Mouse (Mus musculus) cerebellum, postnatal 10 days (tissue): Measurements from ENCODE around the gene Arl6.

Source experiments
- DNase-seq, 2 experiments: peaks; one replicate each; pipeline ENCODE4 v3.0.0; 2021; ENCODE audit warnings: mixed read lengths in 2 of 2

Gene Arl6

DNA sequence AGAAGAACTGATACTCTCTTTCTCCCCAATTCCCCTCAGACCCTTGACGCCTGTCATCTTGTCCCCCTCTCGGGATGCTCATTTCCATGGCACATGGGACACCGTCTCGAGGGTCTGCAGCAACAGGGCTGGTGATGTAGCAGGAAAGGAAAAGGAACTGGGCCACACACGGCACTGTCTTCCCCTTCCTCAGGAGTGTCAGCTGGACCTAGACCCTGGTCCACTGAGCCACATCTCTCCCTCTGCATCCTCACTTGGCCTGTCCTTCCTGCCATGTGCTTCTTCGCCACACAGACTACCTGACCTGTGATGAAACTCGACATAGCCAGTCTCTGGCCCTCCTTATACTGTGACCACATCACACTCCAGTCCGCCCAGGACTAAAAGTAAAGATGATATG, 52.3 kb downstream of the Arl6 start:
- no peak for DNase-seq

DNA sequence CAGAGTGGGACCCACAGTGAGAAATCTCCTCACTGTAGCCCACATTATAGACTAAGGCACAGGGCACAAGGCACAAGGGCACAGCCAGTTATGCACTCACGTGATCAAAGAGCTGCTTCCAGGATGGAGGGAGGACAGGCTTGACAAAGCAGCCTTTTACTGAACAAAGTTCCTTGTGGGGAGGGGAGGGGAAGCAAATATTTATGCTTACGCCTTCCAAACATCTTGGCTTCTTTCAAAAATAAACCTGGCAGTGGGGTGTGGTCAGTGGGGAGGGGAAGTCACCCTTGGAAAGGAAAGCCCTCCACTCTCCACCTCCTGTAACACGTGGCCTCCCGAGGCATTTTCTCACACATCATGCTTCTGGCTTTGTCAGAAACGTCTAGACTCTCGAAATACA, 52.9 kb downstream of the Arl6 start:
- no peak for DNase-seq

DNA sequence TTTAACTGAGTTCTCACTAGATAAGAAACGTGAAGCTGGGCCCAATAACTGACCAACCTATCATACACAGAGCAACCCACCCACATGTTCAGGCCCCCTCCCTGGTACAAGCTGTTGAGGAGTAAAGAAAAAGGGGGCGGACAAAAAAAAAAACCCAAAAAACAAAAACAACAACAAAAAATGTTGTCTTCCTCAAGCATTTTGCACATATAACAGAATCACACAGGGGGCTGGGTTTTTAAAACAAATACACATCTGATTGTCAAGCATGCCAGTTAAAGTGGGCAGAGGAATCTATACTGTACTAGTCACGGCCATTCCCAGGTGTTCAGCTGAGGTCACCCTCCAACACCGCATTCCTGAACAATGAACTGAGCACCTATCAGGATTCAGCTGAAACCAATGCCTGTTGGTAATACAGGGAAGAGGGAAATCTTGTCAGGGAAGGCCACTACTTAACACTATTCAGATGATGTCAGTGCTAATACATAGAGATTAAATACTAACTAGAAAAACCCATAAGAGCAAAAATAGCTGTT, 53.4 kb downstream of the Arl6 start:
- no peak for DNase-seq

DNA sequence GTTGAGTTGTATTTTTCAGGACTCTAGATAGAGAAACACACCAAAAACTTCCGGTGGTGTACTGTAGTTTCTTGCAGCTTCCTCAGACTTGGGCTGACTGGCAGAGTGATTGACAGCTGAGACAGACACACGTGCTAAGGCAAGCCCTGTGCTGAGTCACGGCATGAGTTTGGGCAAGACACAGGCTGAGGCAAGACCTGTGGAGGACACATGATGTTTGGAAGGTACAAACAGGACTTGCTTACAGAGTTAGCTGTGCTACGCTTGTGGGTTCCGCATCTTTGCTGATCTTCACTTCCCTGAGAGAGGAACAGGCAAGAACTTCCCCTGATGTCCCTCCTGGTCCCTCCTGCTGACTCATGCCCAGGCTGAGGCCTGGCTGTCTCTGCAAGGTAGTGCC, 55.7 kb downstream of the Arl6 start:
- DNase-seq, result no peak

DNA sequence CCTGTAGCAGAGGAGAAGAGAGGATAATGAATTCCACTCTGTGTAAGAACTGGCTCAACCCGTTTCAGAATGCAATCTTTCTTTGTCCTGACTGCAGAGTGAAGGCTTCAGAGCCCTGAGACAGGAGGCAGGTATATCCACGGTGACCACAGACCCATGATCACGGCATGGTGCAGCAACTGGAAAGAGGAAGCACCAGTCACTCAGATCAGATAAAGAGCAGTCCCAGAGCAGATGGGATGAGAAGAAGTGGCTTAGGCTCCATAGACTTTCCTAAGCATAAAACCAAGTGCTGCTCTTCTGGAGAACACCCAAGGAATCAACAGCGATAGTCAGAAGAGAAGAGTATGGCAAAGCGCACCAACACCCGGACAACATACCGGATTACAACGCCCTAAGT, 60.0 kb downstream of the Arl6 start:
- no peak for DNase-seq

DNA sequence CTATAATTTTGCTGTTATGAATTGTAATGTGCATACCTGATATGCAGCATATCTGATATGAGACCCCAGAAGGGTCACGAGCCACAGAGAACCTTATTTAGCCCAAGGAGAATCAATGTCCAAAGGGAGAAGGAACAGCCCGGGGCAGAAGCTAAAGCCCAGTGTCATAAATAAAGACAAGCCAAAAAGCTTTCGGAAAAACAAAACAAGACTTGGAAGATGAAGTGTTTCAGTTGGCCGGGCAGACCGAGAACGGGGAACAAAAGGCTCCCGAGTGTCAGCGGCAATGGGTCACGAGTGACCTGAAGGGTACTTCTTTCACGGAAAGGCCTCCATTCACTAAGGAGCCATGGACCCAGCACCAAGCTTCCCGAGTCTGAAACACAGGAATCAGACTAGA, 65.2 kb downstream of the Arl6 start:
- no peak for DNase-seq

DNA sequence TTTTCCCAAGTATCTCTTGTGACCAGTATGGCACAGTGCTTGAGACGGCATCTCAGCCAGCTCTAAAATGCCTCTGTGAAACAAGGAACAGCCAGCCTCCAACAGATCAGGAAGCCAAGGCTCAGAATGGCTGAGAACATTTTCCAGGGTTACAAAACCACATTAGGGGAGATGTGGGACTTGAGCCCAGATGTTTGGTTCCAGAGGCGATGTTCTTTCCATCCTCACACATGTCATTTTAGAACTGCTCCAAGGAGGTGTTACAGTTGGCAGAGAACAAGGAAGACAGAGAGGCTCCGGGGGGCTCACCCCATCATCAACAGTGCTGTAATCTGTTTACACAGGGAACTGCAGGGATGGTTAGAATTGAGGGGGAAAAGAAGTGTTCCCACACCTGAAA, 66.5 kb downstream of the Arl6 start:
- DNase-seq, result no peak

DNA sequence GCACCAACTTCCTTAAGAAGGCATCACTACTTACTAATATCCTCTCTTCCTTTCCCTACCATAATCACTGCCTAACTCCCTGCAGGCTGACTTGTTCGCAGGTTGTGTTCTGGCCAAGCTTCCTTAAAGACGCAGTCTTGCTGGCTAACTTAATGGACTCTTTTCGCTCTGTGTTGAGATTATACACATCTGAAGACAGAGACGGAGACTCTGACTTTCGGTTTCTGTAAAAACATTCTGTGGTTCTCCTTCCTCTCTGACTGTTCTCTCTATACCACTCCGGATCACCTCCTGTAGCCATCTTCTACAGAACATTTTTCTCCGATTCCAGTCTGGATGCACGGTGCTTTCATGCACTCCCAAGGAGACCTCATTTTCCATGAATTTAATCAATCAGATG, 68.4 kb downstream of the Arl6 start:
- DNase-seq, result no peak

DNA sequence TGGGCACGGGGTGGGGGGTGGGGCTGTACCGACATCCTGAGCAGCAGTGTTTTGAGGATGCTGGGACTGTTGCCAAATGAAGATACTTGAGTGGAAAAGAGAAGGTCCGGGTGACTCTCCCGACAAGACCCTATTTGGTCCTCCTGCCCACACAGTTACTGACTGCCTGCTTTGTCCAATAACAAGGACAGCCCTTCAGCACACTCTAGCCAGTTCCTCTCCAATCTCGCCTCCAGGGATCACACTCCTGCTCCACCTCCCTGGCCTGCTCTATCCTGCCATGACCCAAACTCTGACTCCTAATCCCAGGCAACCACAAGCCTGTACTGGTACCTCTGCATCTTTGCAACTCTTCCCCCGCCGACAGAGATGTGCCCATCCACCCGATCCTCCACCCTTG, 69.4 kb downstream of the Arl6 start:
- no peak for DNase-seq

DNA sequence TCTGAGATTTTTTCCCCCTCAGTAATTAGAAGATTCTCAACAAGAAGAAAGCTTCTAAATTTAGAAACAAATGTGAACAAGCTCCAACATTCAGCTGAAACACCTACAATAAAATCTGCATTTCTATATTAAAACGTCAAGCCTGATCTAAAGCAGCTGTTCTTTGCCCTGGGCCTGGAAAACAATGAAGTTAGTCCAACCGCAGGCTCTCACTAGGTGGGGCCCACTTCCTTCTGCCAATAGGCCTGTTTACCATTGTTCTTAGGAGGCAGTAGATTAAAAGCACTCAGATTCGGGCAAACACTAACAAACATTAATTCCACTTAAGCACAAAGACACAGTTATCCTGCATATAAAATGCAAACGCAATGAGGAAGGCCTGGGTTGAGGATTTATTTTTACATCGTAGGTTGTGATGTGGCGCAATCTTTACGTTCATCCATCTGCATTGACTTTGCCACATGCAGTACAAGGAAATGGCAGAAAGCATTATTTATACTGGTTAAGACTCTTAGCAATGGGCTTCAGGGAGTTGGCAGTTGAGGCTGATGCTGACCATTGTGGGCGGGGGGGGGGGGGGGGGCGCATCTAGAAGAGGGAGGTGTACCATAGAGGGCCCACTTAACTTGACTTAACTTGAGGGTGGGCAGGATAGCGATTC, 71.3 kb downstream of the Arl6 start:
- DNase-seq, result no peak

DNA sequence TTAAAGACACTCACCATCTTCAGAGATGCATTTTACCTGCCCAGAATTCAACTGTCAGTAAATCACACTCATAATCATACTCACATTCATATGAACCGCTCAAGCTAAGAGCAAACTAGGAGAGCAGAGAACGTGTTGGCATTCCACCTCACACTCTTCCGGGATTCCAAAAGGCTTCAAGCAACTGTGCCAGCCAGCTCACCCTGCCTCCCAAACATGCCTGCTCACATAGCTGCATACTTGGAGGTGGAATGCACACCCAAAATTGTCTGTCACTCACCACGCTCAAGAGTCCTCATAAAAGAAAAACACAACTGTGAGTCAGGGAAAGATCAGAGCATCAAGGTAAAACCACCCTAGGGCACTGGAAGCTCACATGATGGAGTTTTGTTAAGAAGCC, 72.8 kb downstream of the Arl6 start:
- DNase-seq, result no peak

DNA sequence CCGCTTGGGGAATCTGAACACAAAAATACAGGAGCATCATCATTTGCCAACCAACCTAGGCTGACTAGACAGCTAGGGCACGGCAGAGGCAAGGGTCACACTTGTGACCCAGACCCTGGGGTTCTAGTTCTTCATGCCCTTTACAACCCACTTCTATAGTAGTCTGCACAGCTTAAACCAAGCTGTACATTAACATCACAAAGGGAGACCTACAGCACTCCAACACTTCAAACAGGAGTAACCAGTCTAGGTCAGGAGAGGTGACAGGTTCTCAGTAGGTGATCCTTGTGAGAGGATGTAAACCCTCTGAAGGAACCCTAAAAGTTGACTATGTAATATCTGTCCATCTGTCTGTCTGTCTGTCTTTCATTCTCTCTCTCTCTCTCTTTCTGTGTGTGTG, 73.6 kb downstream of the Arl6 start:
- no peak for DNase-seq

DNA sequence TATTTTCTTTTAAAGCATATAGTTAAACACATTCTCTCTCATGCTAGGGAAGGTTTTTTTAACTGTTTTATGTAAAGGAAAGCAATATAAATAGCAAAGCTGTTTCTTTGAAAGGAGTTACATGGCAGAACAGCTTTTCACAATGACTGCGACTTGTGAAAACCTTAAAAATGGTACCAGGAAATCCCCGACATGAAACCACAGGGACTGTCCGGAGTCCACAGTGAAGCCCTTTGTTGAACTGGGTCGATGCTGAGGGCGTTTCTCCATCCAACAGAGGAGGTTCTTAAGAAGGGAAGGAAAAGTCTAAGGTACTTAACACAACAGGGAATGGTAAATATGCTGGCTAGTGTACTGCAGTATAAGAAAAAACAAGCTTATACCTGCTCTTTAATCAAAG, 75.2 kb downstream of the Arl6 start:
- no peak for DNase-seq
